Comparison of ENCODE assay signal across 21 mouse cellular contexts in genomic region chr19:25232032-25232431, GRCm38 (mm10). TPM values are rescaled to one million over a fixed set of nuclear protein-coding genes. Genes with fewer than 3 reads are reported as not detected.
A peak's percentile ranks its signal among the peaks of the same experiment; 100 is the strongest.
DNase-seq lines count a peak whose midpoint lies in the region; ATAC-seq lines count a peak whose summit lies in the region.
"Had no signal": no experiment of that assay in that cellular context is flagged by ENCODE, and none has a peak within 500 bp of the region (broad histone marks: within the 10 kb centered on the region; RNA-seq: fewer than 3 reads in every experiment).

No protein-coding gene starts in this region.

- H3K27me3 ChIP-seq in hindbrain, embryonic 10.5 days (ENCODE audit: insufficient read depth, poor library complexity, severe bottlenecking): peaks cover 26% of the 10 kb centered on the region
- peaks cover 17% of the 10 kb centered on the region for H3K27me3 ChIP-seq in hindbrain, embryonic 13.5 days

- H3K27ac ChIP-seq in hindbrain, embryonic 10.5 days: peak overlapping the region; percentile 35; the same call in 1 of the 2 replicates
- no peak overlapping the region for H3K27ac ChIP-seq in hindbrain, embryonic 13.5 days
- H3K27ac ChIP-seq: embryonic facial prominence, embryonic 12.5 days; heart, embryonic 10.5 days; hindbrain, embryonic 12.5 days; limb, embryonic 12.5 days; stomach, postnatal 0 days had no signal

- H3K36me3 ChIP-seq in hindbrain, embryonic 10.5 days: no peaks in the 10 kb centered on the region
- H3K36me3 ChIP-seq in hindbrain, embryonic 13.5 days: no peaks in the 10 kb centered on the region
- H3K36me3 ChIP-seq: embryonic facial prominence, embryonic 12.5 days; heart, embryonic 10.5 days; hindbrain, embryonic 12.5 days; limb, embryonic 12.5 days had no signal

- no peak overlapping the region for H3K4me2 ChIP-seq in hindbrain, embryonic 13.5 days
- H3K4me2 ChIP-seq: embryonic facial prominence, embryonic 12.5 days; hindbrain, embryonic 12.5 days; limb, embryonic 12.5 days; liver, embryonic 11.5 days had no signal

- 64% methylated on average over 10 of the region's 10 CpGs for WGBS in hindbrain, embryonic 10.5 days
- 66% methylated on average over 10 of the region's 10 CpGs for WGBS in hindbrain, embryonic 13.5 days

- H3K4me1 ChIP-seq in hindbrain, embryonic 10.5 days (replicated peaks): peaks cover 19% of the 10 kb centered on the region
- no peaks in the 10 kb centered on the region; the same call in 1 of the 2 replicates for H3K4me1 ChIP-seq in hindbrain, embryonic 13.5 days (replicated peaks)

- no peaks in the 10 kb centered on the region for H3K9me3 ChIP-seq in hindbrain, embryonic 10.5 days
- no peaks in the 10 kb centered on the region for H3K9me3 ChIP-seq in hindbrain, embryonic 13.5 days
- H3K9me3 ChIP-seq: embryonic facial prominence, embryonic 12.5 days; heart, embryonic 10.5 days; hindbrain, embryonic 12.5 days; limb, embryonic 12.5 days had no signal

- no peak for ATAC-seq in hindbrain, embryonic 13.5 days (ENCODE audit: low FRiP score)
- ATAC-seq: forebrain, postnatal 0 days; liver, postnatal 0 days had no signal

- DNase-seq in adrenal gland, adult 2 months: peak; percentile 6
- DNase-seq in adrenal gland, adult 8-10 months: no peak
- no peak for DNase-seq in hindbrain, embryonic 10.5 days (ENCODE audit: low spot score)
- DNase-seq in right cerebral cortex, adult 18-20 months: peak; percentile 4
- DNase-seq in right cerebral cortex, postnatal 14 days: no peak
- DNase-seq in kidney, adult 9 months: no peak
- no peak for DNase-seq in thymus, postnatal 4 days
- DNase-seq: cerebellum, adult 9-10 months; forebrain, postnatal 0 days; kidney, adult 11 months; kidney, postnatal 4 days; liver, postnatal 0 days; lung, postnatal 14 days; thymus, adult 2 months had no signal

- no peak overlapping the region for H3K9ac ChIP-seq in hindbrain, embryonic 13.5 days
- H3K9ac ChIP-seq: embryonic facial prominence, embryonic 12.5 days; forebrain, postnatal 0 days; hindbrain, embryonic 12.5 days; limb, embryonic 12.5 days; liver, postnatal 0 days had no signal

- H3K4me3 ChIP-seq in hindbrain, embryonic 10.5 days: no peak overlapping the region
- H3K4me3 ChIP-seq in hindbrain, embryonic 13.5 days: no peak overlapping the region
- H3K4me3 ChIP-seq: embryonic facial prominence, embryonic 12.5 days; heart, embryonic 10.5 days; hindbrain, embryonic 12.5 days; limb, embryonic 12.5 days had no signal

RNA-seq across cellular contexts. Expression of gene Kank1, which starts 4.7 kb away (rescaled TPM):
- 10 to 100 TPM; 15.8 to 20.7 TPM for total RNA-seq in adrenal gland, adult 2 months (2021)
- 13.1 and 15.2 TPM in 2 replicates for polyA plus RNA-seq in adrenal gland, adult 2 months (2012; rRNA removed)
- 10 to 100 TPM in 3 of 4 experiments, 1 to 10 TPM in 1; 8.9 to 18.6 (median 16.8) TPM for total RNA-seq in adrenal gland, adult 8-10 months (2022)
- 18.4 and 20.6 TPM in 2 replicates for polyA plus RNA-seq in hindbrain, embryonic 10.5 days (2016; fragmentation: Nextera tagmentation; extraction: Ambion mirVana)
- 9.2 and 10.2 TPM in 2 replicates for polyA plus RNA-seq in hindbrain, embryonic 13.5 days (2015; fragmentation: Nextera tagmentation; extraction: Ambion mirVana)

Comparison
In these comparisons a context has a peak if more than half of its experiments do, and no peak if none do; other contexts are left out.
1. DNase-seq: peak in adrenal gland, adult 2 months (single experiment) and right cerebral cortex, adult 18-20 months (single experiment); none in adrenal gland, adult 8-10 months (single experiment), hindbrain, embryonic 10.5 days (single experiment), right cerebral cortex, postnatal 14 days (single experiment), kidney, adult 9 months (single experiment) and thymus, postnatal 4 days (single experiment).